Mouse (Mus musculus): Measurements from ENCODE around the gene Cdkal1.

Cdkal1 gene

GRCm38 (mm10) chr13:29360899-29361298 lies 494.6 kb downstream of the Cdkal1 start:
- Histone ChIP-seq H3K36me3 (ENCODE audit: insufficient read depth, low read length) (no peaks in the 10 kb centered on the region), H3K27me3 (ENCODE audit: insufficient read depth, low read length) (no peaks in the 10 kb centered on the region), H3K4me3 (replicated peaks; ENCODE audit: low read length) (no peak overlapping the region), H3K9me3 (ENCODE audit: low read length) (no peaks in the 10 kb centered on the region), H3K4me1 (replicated peaks; ENCODE audit: low read depth, low read length) (no peaks in the 10 kb centered on the region)
- TF ChIP-seq POU5F1 (IDR thresholded peaks at IDR 0.05; ENCODE audit: borderline replicate concordance, low read length) = no peak
- TF ChIP-seq NANOG (IDR thresholded peaks at IDR 0.05; ENCODE audit: borderline replicate concordance, low read length) = no peak

- Histone ChIP-seq H3K4me1 (replicated peaks; ENCODE audit: low read depth, low read length) (no peaks in the 10 kb centered on the region), H3K27me3 (ENCODE audit: insufficient read depth, low read length) (no peaks in the 10 kb centered on the region), H3K9me3 (ENCODE audit: low read length) (no peaks in the 10 kb centered on the region), H3K36me3 (ENCODE audit: insufficient read depth, low read length) (0 out of 2 replicates have a peak, but pooled peaks cover 2% of the 10 kb centered on the region), H3K4me3 (replicated peaks; ENCODE audit: low read length) (no peak overlapping the region)
- TF ChIP-seq NANOG (IDR thresholded peaks at IDR 0.05; ENCODE audit: borderline replicate concordance, low read length) = no peak
These were observed 496.1 kb downstream of the Cdkal1 start for GRCm38 (mm10) chr13:29359341-29359740.

GRCm38 (mm10) chr13:29357483-29357882 lies 498.0 kb downstream of the Cdkal1 start:
- Histone ChIP-seq H3K4me3 (replicated peaks; ENCODE audit: low read length) (no peak overlapping the region), H3K36me3 (ENCODE audit: insufficient read depth, low read length) (0 out of 2 replicates have a peak, but pooled peaks cover 5% of the 10 kb centered on the region), H3K4me1 (replicated peaks; ENCODE audit: low read depth, low read length) (no peaks in the 10 kb centered on the region), H3K27me3 (ENCODE audit: insufficient read depth, low read length) (no peaks in the 10 kb centered on the region), H3K9me3 (ENCODE audit: low read length) (no peaks in the 10 kb centered on the region)
- no peak for TF ChIP-seq CTCF (conservative IDR thresholded peaks at IDR 0.05; ENCODE audit: low read length)
- TF ChIP-seq POU5F1 (IDR thresholded peaks at IDR 0.05; ENCODE audit: borderline replicate concordance, low read length) = no peak
- no peak for TF ChIP-seq NANOG (IDR thresholded peaks at IDR 0.05; ENCODE audit: borderline replicate concordance, low read length)

GRCm38 (mm10) chr13:29356158-29356485 lies 499.4 kb downstream of the Cdkal1 start:
- Histone ChIP-seq H3K36me3 (ENCODE audit: insufficient read depth, low read length) (0 out of 2 replicates have a peak, but pooled peaks cover 5% of the 10 kb centered on the region), H3K27me3 (ENCODE audit: insufficient read depth, low read length) (no peaks in the 10 kb centered on the region), H3K4me3 (replicated peaks; ENCODE audit: low read length) (no peak overlapping the region), H3K9me3 (ENCODE audit: low read length) (no peaks in the 10 kb centered on the region), H3K4me1 (replicated peaks; ENCODE audit: low read depth, low read length) (no peaks in the 10 kb centered on the region)
- TF ChIP-seq CTCF (conservative IDR thresholded peaks at IDR 0.05; ENCODE audit: low read length) = no peak

- Histone ChIP-seq H3K9me3 (ENCODE audit: low read length) (no peaks in the 10 kb centered on the region), H3K4me1 (replicated peaks; ENCODE audit: low read depth, low read length) (no peaks in the 10 kb centered on the region)
These were observed 499.9 kb downstream of the Cdkal1 start for GRCm38 (mm10) chr13:29355484-29356157.

GRCm38 (mm10) chr13:29354943-29355342 lies 500.5 kb downstream of the Cdkal1 start:
- no peaks in the 10 kb centered on the region for H3K27me3 ChIP-seq (ENCODE audit: insufficient read depth, low read length)
- H3K4me3 ChIP-seq (replicated peaks; ENCODE audit: low read length) = no peak overlapping the region
- no peaks in the 10 kb centered on the region for H3K9me3 ChIP-seq (ENCODE audit: low read length)
- TF ChIP-seq NANOG (IDR thresholded peaks at IDR 0.05; ENCODE audit: borderline replicate concordance, low read length) (no peak), CTCF (conservative IDR thresholded peaks at IDR 0.05; ENCODE audit: low read length) (no peak), POU5F1 (IDR thresholded peaks at IDR 0.05; ENCODE audit: borderline replicate concordance, low read length) (no peak)
- 0 out of 2 replicates have a peak, but pooled peaks cover 5% of the 10 kb centered on the region for H3K36me3 ChIP-seq (ENCODE audit: insufficient read depth, low read length)
- H3K4me1 ChIP-seq (replicated peaks; ENCODE audit: low read depth, low read length) = no peaks in the 10 kb centered on the region

More at GRCm38 (mm10) chr13:29355484-29356157, 499.9 kb downstream of the Cdkal1 start:
- Histone ChIP-seq H3K4me3 (replicated peaks; ENCODE audit: low read length) (no peak overlapping the region), H3K36me3 (ENCODE audit: insufficient read depth, low read length) (0 out of 2 replicates have a peak, but pooled peaks cover 5% of the 10 kb centered on the region), H3K27me3 (ENCODE audit: insufficient read depth, low read length) (no peaks in the 10 kb centered on the region)
- no peak for TF ChIP-seq CTCF (conservative IDR thresholded peaks at IDR 0.05; ENCODE audit: low read length)
- TF ChIP-seq POU5F1 (IDR thresholded peaks at IDR 0.05; ENCODE audit: borderline replicate concordance, low read length) = no peak
- no peak for TF ChIP-seq NANOG (IDR thresholded peaks at IDR 0.05; ENCODE audit: borderline replicate concordance, low read length)

GRCm38 (mm10) chr13:29353888-29354415 lies 501.5 kb downstream of the Cdkal1 start:
- Histone ChIP-seq H3K4me1 (replicated peaks; ENCODE audit: low read depth, low read length) (no peaks in the 10 kb centered on the region), H3K27me3 (ENCODE audit: insufficient read depth, low read length) (no peaks in the 10 kb centered on the region), H3K9me3 (ENCODE audit: low read length) (no peaks in the 10 kb centered on the region), H3K4me3 (replicated peaks; ENCODE audit: low read length) (no peak overlapping the region), H3K36me3 (ENCODE audit: insufficient read depth, low read length) (0 out of 2 replicates have a peak, but pooled peaks cover 5% of the 10 kb centered on the region)
- TF ChIP-seq CTCF (conservative IDR thresholded peaks at IDR 0.05; ENCODE audit: low read length) (no peak), POU5F1 (IDR thresholded peaks at IDR 0.05; ENCODE audit: borderline replicate concordance, low read length) (no peak), NANOG (IDR thresholded peaks at IDR 0.05; ENCODE audit: borderline replicate concordance, low read length) (no peak)

GRCm38 (mm10) chr13:29351023-29351684 lies 504.3 kb downstream of the Cdkal1 start:
- H3K36me3 ChIP-seq (ENCODE audit: insufficient read depth, low read length) = peaks cover 19% of the 10 kb centered on the region
- H3K27me3 ChIP-seq (ENCODE audit: insufficient read depth, low read length) = no peaks in the 10 kb centered on the region
- no peak overlapping the region for H3K4me3 ChIP-seq (replicated peaks; ENCODE audit: low read length)
- peaks cover 22% of the 10 kb centered on the region for H3K9me3 ChIP-seq (ENCODE audit: low read length)
- no peak for TF ChIP-seq NANOG (IDR thresholded peaks at IDR 0.05; ENCODE audit: borderline replicate concordance, low read length)
- no peaks in the 10 kb centered on the region for H3K4me1 ChIP-seq (replicated peaks; ENCODE audit: low read depth, low read length)

GRCm38 (mm10) chr13:29350004-29350403 lies 505.5 kb downstream of the Cdkal1 start:
- Histone ChIP-seq H3K4me1 (replicated peaks; ENCODE audit: low read depth, low read length) (no peaks in the 10 kb centered on the region), H3K4me3 (replicated peaks; ENCODE audit: low read length) (no peak overlapping the region), H3K9me3 (ENCODE audit: low read length) (peaks cover 22% of the 10 kb centered on the region), H3K36me3 (ENCODE audit: insufficient read depth, low read length) (peaks cover 19% of the 10 kb centered on the region), H3K27me3 (ENCODE audit: insufficient read depth, low read length) (no peaks in the 10 kb centered on the region)
- TF ChIP-seq NANOG (IDR thresholded peaks at IDR 0.05; ENCODE audit: borderline replicate concordance, low read length) = no peak
- TF ChIP-seq CTCF (conservative IDR thresholded peaks at IDR 0.05; ENCODE audit: low read length) = no peak
- TF ChIP-seq POU5F1 (IDR thresholded peaks at IDR 0.05; ENCODE audit: borderline replicate concordance, low read length) = no peak

Measured in E14TG2a.4 (cell line).